Mouse (Mus musculus): Measurements from ENCODE around the gene Abhd10. TPM values are rescaled to one million over a fixed set of nuclear protein-coding genes. Genes with fewer than 3 reads are reported as not detected.

Abhd10 gene
- polyA plus RNA-seq (2012; rRNA removed) = 19.8 and 22.0 TPM in 2 replicates

DNA sequence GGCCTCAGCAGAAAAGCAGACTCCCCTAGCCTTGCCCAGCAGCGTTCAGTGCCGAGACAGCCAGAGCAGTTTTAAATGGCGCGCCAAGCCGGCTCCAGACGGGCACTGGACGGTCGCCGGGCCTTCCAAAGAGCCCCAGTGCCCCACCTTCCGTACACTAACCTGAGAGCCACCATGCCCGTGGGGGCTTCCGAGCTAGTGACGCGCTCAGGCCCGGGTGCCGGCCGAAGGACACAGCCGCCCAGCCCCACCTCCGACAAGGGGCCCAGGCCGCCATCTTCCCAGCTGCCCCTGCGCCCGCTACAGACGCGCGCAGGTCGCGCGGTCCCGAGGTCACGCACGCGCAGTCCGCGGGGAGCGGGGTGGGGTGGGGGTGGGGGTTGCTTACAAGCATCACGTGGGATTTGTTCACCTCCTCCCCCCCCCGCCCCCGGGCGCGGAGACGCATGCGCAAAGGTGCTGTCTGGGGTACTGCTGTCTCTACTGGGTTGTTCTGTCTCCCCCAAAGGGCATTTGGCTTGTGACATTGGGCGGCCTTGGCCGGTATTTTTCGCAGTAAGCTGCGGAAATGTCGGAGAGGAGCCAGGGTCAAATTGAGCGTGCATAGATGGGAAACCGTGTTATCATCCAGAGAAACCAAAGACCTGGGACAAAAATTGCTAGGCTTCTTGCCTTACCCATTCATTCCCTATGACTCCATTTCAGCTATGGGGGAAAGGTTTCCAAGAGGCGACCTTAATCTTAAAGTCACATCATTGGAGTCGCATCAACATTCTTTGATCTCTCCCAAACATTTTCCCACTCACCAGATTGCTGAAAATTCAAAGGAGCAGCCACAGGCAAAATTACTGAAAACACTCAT, at the start of gene Abhd10:
TSS of gene Abhd10 (minus strand) at position 341 of the 862 bp plus-strand sequence.
- peak; percentile 95 for DNase-seq (ENCODE audit: low spot score)

DNA sequence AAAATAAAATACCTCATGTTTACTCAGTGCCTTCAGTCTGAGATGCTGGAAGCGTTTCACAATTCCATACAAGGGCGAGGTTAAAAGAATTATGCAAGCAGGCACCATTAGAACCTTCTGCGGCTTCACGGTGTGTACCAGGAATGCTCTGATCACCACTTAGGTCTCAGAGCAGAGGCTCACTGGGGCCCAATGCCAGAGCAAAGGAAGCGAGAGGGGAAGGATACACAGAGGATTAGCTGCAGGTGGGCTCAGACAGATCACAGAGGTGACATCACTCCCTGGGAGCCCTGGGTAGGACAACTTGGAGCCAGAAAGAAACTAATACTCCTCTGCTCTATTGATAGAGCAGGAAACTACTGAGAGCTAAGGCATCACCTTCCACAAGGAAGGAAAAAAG, 48.5 kb upstream of the Abhd10 start:
- no peak for DNase-seq (ENCODE audit: low spot score)

GRCm38 (mm10) chr16:45789311-45789710, 46.6 kb upstream of the Abhd10 start:
- DNase-seq (ENCODE audit: low spot score) = no peak

GRCm38 (mm10) chr16:45787650-45788049, 44.9 kb upstream of the Abhd10 start:
- no peak for DNase-seq (ENCODE audit: low spot score)

- no peak for DNase-seq (ENCODE audit: low spot score)
Measured at GRCm38 (mm10) chr16:45786639-45787038, 43.9 kb upstream of the Abhd10 start.

DNA sequence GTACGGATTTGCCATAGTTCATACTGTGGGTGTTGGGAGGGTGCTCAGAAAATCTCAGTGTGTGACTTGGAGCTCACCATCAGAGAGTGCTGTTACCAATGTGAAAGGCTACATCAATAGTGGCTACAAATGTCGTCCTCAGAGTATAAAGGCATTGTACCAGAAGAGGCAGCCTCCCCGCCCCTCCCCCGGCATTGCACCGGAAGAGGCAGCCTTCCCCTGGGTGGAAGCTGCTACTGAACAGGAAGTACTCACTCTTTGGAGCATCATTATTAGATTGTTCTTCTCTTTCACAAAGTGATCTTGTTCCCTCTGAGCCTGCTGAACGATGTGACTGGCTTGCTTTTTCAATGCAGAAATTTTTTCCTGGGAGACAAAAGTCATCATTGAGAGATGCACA, 37.2 kb upstream of the Abhd10 start:
- no peak for DNase-seq (ENCODE audit: low spot score)

GRCm38 (mm10) chr16:45774813-45775212, 32.1 kb upstream of the Abhd10 start:
- DNase-seq (ENCODE audit: low spot score) = no peak

- DNase-seq (ENCODE audit: low spot score) = no peak
Measured at GRCm38 (mm10) chr16:45770914-45771313, 28.2 kb upstream of the Abhd10 start.

GRCm38 (mm10) chr16:45767853-45768640, 25.3 kb upstream of the Abhd10 start:
- DNase-seq (ENCODE audit: low spot score) = no peak

- DNase-seq (ENCODE audit: low spot score) = no peak
Measured at GRCm38 (mm10) chr16:45767434-45767833, 24.7 kb upstream of the Abhd10 start.

DNA sequence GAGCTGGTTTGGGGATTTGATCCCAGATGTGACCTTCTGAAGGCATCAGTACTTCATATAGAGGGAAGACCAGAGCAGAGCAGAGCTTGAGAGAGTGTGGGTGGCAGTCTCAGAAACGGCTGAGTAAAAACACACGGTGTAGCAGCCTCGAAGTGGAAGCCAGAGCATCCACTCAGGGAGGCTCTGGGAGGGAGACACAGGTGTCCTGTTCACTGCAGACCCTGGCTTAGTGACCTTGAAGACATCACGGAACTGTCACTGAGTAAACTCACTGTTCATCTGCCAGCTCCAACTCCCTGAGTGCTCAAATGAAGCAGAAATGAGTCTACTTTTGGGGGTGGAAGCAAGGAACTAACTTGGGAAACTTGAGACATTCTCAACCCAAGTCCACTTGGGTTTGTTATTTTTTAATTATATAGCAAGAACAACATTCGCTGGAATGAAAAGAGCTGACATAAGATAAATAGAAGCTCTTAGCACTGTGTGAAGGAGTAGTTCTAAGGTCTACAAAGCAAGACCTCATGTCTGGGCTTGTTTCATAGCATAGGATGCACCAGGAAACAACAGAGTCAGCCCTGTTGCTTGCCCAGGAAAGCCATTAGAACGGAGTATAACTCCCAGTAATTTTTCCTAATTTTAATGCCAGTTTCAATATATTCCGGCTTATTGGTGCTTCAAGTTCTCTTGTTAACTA, 23.2 kb upstream of the Abhd10 start:
- DNase-seq (ENCODE audit: low spot score) = no peak

DNA sequence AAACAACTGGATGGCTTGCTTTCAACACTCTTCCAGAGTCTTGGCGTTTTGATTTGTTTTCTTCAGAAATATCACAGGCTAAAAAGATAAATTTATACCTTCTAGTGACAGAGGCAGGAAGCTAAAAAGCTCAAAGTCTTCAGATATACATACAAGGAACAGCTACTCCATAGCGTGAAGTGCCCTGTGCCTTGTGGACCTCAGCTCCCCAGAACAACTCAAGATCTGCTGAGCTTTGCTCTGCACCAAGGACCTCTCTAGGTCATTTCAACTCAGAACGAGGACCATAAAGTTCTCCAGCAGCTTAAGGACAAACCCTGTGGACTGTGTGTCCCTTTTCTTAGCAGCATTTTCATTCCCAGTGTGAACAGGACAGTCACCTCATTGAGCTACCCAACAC, 22.3 kb upstream of the Abhd10 start:
- DNase-seq (ENCODE audit: low spot score) = no peak

DNA sequence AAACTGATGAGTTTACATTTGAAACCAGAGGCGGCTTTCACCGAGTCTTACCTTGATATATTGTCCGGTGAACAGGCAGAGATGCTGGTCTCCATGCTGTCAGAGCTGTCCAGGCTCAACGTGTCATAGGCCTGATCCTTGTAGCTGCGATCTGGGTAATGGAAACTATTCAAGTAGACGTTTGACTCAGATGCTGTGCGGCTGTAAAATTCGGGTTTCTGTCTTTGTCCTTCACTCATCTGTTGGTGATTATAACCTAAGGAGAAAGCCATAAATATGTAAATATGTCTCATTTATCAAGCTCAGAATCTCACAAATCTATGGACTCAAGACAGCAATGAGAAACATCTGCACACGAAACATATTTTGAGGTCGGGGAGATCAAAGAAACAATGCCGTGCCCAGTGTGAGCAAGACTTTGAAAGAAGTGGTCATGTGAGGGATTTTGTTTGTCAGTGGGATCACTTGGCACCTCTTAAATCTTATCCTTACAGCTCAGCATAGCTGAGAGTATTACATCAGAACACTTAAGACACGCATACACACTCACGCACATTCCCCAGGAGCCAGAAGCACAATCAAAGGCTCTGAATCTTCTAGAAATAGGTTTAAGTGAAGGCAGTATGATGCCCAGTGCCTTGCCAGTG, 20.2 kb upstream of the Abhd10 start:
- DNase-seq (ENCODE audit: low spot score) = no peak

DNA sequence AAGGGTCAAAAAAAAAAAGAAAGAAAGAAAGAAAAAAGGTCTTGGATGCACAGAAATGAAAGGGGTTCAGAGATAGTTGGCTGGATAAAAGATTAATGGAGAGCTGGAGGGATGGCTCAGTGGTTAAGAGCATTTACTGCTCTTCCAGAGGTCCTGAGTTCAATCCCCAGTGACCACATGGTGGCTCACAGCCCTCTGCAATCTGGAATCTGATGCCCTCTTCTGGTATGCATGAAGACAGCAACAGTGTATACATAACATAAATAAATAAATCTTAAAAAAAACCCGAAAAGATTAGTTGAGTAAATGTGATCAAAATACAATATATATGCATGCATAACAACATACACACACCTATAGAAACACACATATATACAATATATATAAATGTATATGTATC, 18.7 kb upstream of the Abhd10 start:
- no peak for DNase-seq (ENCODE audit: low spot score)

DNA sequence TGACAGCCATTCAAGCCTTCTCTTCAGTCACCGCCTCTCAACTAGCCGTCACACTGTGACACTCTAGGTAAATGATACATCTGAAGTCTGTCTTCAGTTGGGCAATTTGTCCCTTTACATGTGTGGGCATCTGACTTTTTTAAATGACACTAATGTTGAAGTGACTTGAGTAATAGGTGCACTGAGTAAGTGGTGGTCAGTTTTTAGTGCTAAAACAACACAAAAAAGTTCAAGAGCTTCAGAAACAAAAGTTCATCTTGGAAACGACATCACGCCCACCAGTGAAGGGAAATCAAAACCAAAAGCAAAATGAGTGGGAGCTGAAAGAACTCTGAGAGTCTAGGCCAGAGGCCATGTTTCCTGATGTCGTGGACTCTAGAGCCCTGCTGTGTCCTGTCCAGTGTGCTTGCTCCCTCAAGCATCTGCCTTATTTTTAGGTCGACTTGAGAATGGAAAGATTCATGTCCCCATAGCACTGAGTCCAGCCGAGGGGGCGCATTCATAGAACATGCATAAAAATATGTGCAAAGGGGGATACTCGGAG, 16.0 kb upstream of the Abhd10 start:
- DNase-seq (ENCODE audit: low spot score) = no peak

DNA sequence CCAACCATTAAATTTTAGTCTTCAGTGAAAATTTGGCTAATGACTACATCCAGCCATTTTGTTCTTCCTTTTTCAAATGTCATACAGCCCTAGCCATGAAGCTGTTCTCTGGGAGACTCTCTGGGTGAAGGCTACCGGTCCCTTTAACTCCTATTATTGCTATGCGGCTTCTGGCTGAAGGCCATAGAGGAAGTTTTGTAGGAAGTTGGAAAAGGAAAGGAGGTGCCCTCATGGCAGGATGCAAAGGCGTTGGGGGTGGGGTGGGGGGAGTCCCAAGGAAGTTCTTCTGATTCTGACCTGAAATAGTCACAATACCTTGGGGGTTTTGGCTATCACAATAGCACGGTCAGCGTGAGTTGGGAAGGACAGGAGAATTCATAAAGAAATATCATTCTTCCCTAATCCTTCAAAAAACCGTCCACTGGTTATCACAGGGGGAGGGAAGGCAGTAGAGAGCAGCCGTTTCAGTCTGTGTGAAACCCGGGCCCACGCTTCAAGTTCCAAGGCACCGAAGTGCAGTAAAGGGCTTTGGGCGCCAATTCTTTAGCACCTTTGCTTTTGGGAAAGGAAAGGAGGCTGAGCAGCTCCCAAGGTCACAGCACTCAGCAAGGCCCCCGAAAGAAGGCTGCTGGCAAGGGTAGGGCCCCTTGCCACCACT, 14.8 kb upstream of the Abhd10 start:
- DNase-seq (ENCODE audit: low spot score) = no peak

GRCm38 (mm10) chr16:45756855-45757254, 14.1 kb upstream of the Abhd10 start:
- DNase-seq (ENCODE audit: low spot score) = no peak

DNA sequence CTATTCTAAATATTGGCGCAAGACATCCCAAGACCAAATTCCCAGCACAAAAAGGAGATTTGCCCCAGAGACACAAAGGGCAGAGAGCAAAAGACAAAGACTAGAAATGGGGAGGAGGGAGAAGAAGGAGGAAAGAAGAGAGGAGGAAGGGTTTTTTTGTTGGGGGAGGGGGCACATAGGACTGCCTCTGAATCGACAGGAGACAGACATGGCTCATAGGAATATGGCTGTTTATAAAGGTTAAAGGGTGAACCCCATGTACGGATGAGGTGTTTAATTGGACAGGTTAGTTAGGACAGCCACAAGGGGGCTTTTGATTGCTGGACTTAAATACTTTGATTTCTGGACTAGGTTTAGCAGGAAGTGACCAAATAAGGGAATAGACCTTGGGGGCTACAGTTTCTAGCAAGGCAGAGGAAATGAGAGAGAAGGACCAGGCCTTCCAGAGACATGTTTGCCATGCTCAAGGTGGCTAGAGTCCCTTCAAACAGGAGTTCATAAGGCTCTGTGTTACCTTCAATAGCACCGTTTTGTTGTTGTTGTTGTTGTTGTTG, 913 bp upstream of the Abhd10 start:
- no peak for DNase-seq (ENCODE audit: low spot score)

DNA sequence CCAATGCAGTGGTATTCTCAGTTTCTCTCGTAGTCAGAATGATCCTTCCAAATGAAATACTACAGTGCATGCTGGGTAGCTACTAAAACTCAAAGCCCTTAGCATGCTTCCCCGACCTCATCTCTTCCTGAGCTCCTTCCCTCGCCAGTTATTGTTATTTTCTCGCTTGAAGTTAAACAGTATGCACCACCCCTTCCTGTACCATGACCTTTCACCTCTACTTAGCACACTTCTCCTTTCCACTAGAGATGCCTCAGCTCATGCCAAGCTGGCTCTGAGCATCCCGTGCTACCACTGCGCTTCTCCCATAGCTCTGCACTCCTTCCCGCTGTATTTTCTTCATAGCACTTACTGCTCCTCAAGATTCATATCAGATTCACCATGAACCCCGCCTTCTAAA, 4.9 kb downstream of the Abhd10 start:
- DNase-seq (ENCODE audit: low spot score) = no peak

GRCm38 (mm10) chr16:45736724-45737123, 6.0 kb downstream of the Abhd10 start:
- no peak for DNase-seq (ENCODE audit: low spot score)

DNA sequence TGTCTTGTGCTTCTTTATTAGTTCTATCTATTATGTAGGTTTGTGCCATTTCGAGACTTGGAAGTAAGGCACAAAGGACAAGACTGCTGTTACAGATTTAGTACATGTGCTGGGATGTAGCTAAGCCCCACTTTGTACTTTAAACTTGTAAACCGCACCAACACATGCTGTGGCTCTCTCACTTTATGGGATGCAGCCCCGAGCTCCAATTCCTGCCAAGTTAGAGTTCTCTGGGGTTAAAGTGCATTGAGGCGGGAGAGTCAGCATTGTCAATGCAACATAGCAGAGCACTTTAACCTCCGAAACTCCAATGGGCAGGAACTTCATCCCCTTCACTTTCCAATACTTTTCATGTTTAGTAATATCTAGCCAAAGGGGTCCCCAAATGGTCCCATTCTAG, 13.6 kb downstream of the Abhd10 start:
- DNase-seq (ENCODE audit: low spot score) = no peak

Measured in urinary bladder, adult 2 months (tissue).